Mouse (Mus musculus): ENCODE results near the gene Kif5c.
A peak's percentile ranks its signal among the peaks of the same experiment; 100 is the strongest.

Gene Kif5c

GRCm38 (mm10) chr2:49625581-49625980 lies 6.5 kb downstream of the Kif5c start:
- no peak for DNase-seq

- DNase-seq = peak; percentile 55
These were observed 8.5 kb downstream of the Kif5c start for GRCm38 (mm10) chr2:49627611-49628010.

GRCm38 (mm10) chr2:49628094-49628705 lies 9.1 kb downstream of the Kif5c start:
- peak; percentile 61 for DNase-seq

- DNase-seq = peak; percentile 70
These were observed 10.1 kb downstream of the Kif5c start for GRCm38 (mm10) chr2:49629181-49629580.

- no peak for DNase-seq
These were observed 11.5 kb downstream of the Kif5c start for GRCm38 (mm10) chr2:49630636-49631035.

GRCm38 (mm10) chr2:49633231-49633630 lies 14.1 kb downstream of the Kif5c start:
- no peak for DNase-seq

- DNase-seq = peak; percentile 45
These were observed 23.7 kb downstream of the Kif5c start for GRCm38 (mm10) chr2:49642761-49643160.

- peak; percentile 72 for DNase-seq
These were observed 24.7 kb downstream of the Kif5c start for GRCm38 (mm10) chr2:49643756-49644155.

- DNase-seq = peak; percentile 68
These were observed 28.5 kb downstream of the Kif5c start for GRCm38 (mm10) chr2:49647591-49647990.

- DNase-seq = no peak
These were observed 29.2 kb downstream of the Kif5c start for GRCm38 (mm10) chr2:49648344-49648743.

GRCm38 (mm10) chr2:49648806-49649205 lies 29.7 kb downstream of the Kif5c start:
- DNase-seq = peak; percentile 76

- peak; percentile 66 for DNase-seq
These were observed 30.1 kb downstream of the Kif5c start for GRCm38 (mm10) chr2:49649211-49649610.

GRCm38 (mm10) chr2:49651737-49652136 lies 32.6 kb downstream of the Kif5c start:
- peak; percentile 55 for DNase-seq

GRCm38 (mm10) chr2:49654606-49655005 lies 35.5 kb downstream of the Kif5c start:
- peak; percentile 74 for DNase-seq

- DNase-seq = peak; percentile 74
These were observed 36.2 kb downstream of the Kif5c start for GRCm38 (mm10) chr2:49655195-49655873.

GRCm38 (mm10) chr2:49655874-49656195 lies 36.7 kb downstream of the Kif5c start:
- DNase-seq = peak; percentile 83

- DNase-seq = peak; percentile 77
These were observed 37.9 kb downstream of the Kif5c start for GRCm38 (mm10) chr2:49656988-49657387.

GRCm38 (mm10) chr2:49657666-49658065 lies 38.6 kb downstream of the Kif5c start:
- peak; percentile 64 for DNase-seq

GRCm38 (mm10) chr2:49658988-49659387 lies 39.9 kb downstream of the Kif5c start:
- DNase-seq = peak; percentile 84

GRCm38 (mm10) chr2:49659964-49660363 lies 40.9 kb downstream of the Kif5c start:
- DNase-seq = peak; percentile 43

GRCm38 (mm10) chr2:49660375-49660923 lies 41.4 kb downstream of the Kif5c start:
- DNase-seq = peak; percentile 64

GRCm38 (mm10) chr2:49661348-49661747 lies 42.2 kb downstream of the Kif5c start:
- DNase-seq = peak; percentile 61

- DNase-seq = peak; percentile 21
These were observed 42.8 kb downstream of the Kif5c start for GRCm38 (mm10) chr2:49661872-49662271.

- DNase-seq = peak; percentile 76
These were observed 52.8 kb downstream of the Kif5c start for GRCm38 (mm10) chr2:49671753-49672500.

Data from heart, adult 11 months (tissue).